Mouse (Mus musculus) ovary, adult 10 weeks (tissue): Measurements from ENCODE around the gene Nphs1. TPM values are rescaled to one million over a fixed set of nuclear protein-coding genes. Genes with fewer than 3 reads are reported as not detected.

Source experiments
- polyA plus RNA-seq: library from polyadenylated mRNA; stranded (reverse); fragments of 350-450 nt; fragmentation: Illumina TruSeq; extraction: RNeasy Lipid Tissue Mini Kit (QIAGEN cat#74804); gene quantifications from one replicate; pipeline ENCODE4 v1.2.3, GENCODE M21; 2014

Gene Nphs1
- polyA plus RNA-seq = not detected

DNA sequence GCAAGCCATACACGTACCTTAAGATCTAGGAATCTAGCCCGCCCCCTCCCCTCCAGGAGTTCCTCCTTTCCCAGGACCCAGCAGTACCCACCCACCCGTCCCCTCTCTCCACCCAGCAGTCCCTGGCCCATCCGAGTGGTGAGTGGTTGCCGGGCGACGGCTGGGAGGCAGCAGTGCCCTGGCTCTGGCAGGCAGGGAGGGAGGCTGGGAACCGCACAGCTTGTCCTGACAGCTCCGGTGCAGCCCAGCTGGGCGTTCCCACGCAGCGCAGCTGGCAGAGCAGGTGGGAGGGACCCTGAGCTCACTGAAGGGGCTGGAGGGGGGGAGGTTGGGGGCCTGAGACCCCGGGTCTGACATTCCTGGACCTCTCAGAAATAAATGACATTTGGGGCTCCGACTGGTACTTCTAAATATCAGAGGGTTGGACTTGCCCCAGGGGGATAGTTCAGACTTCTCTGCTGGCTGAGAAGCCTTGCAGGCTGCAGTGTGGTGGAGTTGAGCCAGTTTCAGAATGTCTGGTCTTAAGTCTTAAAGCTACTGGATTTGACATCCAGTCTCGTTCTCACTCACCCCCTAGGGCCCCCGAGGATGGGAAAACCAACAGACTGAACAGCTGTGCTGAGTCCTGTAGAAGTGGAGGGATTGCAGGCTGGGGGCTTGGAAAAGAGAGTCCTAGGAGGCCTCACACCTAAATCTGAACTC, at the start of gene Nphs1, which contains the start of gene Kirrel2:
TSS of gene Nphs1 (plus strand) at position 687 of the 702 bp plus-strand sequence.
TSS of gene Kirrel2 (minus strand) at position 62 of the 702 bp plus-strand sequence.

DNA sequence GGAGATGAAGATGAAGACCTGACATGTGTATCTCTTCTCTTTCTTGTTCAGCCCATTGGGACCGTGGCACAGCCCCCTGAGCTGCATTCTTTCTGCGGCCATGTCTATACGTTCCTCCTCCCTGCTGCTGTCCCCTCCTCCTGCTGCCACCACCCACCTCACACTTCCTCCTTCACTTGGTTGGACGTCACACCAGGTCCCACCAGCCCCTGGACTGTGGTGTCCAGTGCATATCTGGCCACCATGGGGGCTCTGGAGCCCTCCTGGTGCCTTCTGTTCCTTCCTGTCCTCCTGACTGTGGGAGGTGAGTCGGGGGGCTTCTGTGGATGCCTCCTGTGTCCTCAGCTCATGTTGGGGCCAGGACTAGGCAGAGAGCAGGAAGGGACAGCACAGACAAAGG, 44.5 kb upstream of the Nphs1 start, which contains the start of gene Tyrobp:
TSS of gene Tyrobp (plus strand) at position 165 of the 400 bp plus-strand sequence.

DNA sequence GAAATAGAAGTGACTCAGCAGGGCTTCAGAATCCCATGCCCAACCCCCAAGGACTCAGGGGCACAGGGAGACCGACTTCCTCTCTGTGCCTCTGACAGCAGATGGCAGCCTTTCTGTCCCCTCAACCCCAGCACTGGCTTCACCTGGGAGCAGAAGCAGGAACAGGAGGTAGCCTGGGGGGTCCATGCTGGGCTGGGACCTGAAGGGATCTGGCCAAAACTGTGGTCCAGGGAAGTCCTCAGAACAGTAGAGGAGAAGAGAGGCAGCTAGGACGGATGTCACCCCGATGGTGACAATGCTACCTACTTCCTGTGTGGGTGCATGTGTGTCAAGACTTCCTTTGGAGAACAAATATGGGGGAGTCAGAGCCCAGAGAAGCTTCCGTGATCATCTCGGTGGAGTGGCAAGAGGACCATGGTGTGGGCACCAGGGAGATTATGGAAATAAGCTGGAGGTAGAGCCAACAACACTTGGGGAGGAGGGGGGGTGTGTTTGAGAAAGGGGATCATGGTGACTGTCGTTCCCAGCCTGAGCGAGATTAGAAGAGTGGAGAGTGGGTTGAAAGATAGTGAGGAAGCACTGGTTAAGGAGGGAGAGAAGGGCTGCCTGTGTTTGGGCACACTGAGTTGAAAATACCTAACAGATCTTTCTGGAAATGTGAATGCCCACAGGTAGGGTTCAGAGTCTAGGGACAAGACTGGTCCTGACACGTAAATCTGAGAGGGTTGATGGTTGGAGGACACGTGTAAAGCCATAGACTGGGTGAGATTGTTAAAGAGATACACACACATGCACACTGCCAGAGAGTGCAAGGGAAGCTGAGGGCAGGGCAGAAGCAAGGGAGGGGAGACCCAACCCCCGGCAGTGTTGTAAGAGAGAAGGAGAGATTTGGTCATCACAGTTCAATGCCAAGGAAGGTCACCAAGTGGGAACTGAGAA, 38.3 kb upstream of the Nphs1 start, which contains the start of gene Hcst:
TSS of gene Hcst (minus strand) at position 294 of the 939 bp plus-strand sequence.

DNA sequence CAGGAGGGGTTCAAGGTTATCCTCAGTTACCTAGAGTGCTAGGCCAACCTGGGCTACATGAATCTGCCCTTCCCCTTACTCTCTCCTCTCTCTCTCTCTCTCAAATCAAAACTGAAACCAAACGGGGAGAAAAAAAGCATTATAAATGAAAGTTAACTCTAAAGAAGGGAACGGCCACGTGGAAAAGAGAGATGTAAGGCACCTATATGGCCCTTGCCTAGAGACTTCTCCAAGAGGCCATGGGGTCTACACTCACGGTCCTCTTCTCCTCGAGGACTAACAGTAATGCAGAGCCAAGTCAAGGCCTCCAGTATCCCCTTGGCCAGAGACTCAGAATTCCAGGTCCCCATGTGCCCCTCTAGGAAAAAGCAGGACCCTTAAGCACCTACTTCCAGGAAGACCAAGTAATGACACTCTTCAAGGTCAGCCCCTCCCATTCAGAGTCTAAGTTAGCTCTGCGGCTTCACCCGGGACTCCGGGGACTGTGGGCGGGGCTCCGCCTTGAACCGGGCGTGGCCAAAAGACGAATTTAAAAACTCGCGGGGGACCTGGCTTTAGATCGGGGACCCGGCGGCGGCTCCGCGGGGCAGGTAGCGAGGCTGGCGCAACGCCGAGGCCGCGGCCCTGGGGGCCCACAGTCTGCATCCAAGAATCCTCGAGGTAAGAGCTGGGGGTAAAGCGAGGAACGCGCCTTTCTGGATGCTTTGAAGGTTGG, 36.8 kb upstream of the Nphs1 start, which contains the start of gene Nfkbid:
TSS of gene Nfkbid (plus strand) at position 558 of the 715 bp plus-strand sequence.

DNA sequence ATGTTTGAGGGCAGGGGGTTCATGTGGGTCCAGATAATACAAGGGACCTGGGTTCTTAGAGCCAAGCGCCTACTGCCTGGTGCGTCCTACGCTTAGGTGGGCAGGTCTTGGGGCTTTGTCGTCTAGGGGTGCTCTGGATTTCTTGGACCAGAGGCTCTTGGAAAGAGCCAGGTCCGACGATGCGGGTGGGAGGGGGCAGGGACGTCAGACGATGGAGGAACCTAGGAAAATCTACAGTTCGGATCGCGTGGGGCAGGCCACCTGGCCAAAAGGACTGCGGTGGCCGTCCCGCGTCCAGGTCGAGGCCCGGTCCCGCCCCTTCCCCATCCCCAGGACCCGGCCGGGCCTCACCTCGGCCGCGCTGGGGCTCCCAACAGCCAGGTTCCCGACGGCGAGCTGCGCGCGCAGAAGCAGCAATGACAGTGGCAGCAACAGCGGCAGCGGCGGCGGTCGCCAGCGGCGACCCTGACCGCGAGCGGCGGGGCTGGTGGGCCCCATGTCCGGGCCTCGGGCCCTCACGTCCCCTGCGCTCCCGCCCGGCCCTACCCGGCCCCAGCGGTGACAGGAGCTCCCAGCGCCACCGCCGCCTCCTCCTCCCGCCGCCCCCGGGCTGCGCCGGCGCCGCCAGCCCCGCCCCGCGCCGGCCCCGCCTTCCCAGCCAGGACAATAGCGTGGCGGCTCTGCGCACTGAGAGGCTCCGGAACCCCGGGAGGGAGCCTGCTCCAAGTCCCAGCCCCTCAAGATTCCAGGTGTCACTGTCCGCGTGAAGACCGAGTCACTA, 13.0 kb upstream of the Nphs1 start, which contains the start of gene Aplp1:
TSS of gene Aplp1 (minus strand) at position 565 of the 781 bp plus-strand sequence.

DNA sequence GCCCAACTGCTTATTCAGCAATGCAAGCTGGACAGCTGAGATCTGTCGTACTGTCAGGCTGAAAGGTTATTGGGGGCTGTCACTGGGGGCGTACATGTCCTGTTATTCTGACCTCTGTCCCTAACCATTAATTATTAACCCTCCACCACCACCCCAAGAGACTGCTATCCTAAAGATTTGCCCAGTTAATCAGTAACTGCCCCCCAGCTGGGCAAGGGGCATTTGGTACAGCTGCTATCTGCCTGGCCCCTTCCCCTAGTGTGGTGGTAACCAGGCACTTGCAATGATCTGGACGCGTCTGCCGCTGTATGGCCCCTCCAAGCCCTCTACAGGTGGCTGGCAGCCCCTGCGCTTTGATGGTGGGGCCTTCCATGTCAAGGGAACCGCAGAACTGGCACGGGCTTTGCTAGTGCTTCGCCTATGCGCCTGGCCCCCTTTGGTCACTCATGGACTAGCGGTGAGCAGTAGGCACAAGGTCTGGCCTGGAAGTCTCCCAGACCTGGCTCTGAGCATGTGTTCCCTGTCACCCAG, 35.4 kb downstream of the Nphs1 start, which contains the start of gene Prodh2:
TSS of gene Prodh2 (plus strand) at position 222 of the 531 bp plus-strand sequence.

DNA sequence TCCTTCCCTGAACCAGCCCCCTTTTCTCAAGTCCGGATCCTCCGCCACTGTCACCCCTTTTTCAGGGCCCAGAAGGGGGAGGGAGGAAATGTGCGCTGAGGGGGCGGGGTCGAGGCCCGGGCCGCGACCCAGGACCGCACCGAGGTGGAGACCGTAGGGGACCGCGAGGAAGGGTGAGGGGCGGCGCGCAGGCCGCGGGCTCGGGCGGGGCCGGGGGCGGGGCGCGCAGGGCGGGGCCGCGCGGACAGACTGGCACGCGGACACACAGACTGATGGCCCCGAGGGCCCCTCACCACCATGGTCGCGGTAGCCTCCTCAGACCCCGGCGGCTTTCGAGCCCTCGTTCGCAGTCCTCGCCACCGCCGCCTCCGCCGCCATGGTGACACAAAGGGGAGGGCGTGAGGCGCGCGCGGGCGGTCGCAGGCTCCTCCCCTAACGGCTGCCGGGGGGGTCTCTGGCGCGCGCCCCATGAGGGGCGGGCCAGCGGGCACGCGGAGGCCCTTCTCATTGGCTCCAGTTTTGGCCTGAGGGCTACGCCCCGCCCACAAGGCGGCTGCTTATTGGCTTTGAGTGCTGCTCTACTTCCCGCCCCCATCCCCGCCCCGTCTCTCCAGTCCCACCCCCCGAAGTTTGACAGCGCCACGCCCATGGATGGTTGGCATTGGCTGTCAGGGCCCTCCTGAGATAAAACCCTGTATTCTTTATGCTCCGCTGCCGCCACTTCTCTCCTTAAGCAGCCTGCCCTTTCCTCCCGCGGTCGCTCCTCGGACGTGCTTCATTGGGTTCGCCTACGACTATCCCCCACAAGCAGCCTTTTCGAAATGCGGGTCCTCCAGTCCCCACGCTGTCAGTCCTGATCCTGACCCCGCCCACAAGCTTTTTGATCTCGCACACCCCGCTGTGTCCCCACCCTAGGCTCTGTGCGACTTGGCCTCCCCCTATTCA, 76.8 kb downstream of the Nphs1 start, which contains the start of gene Arhgap33:
TSS of gene Arhgap33 (minus strand) at position 428 of the 945 bp plus-strand sequence.

Other genes starting within 250 kb of the Nphs1 start
- 1.7 TPM for gene Polr2i, start 226.4 kb upstream of the Nphs1 start, polyA plus RNA-seq
- 6.8 TPM for gene Tbcb, start 226.0 kb upstream of the Nphs1 start, polyA plus RNA-seq
- gene Ovol3, start 222.6 kb upstream of the Nphs1 start, polyA plus RNA-seq = not detected
- not detected for gene Thap8, start 178.2 kb upstream of the Nphs1 start, polyA plus RNA-seq
- 0.20 TPM for gene Wdr62, start 177.9 kb upstream of the Nphs1 start, polyA plus RNA-seq
- 20.6 TPM for gene Clip3, start 166.6 kb upstream of the Nphs1 start, polyA plus RNA-seq
- 3.1 TPM for gene Alkbh6, start 149.6 kb upstream of the Nphs1 start, polyA plus RNA-seq
- 1.7 TPM for gene Syne4, start 143.5 kb upstream of the Nphs1 start, polyA plus RNA-seq
- gene E130208F15Rik, start 136.6 kb upstream of the Nphs1 start, polyA plus RNA-seq = 0.51 TPM
- gene Sdhaf1, start 134.4 kb upstream of the Nphs1 start, polyA plus RNA-seq = 1.3 TPM
- gene Lrfn3, start 95.5 kb upstream of the Nphs1 start, polyA plus RNA-seq = 0.40 TPM
- 5.6 TPM for gene Tyrobp, start 44.6 kb upstream of the Nphs1 start, polyA plus RNA-seq
- gene Hcst, start 38.5 kb upstream of the Nphs1 start, polyA plus RNA-seq = not detected
- 0.23 TPM for gene Nfkbid, start 36.6 kb upstream of the Nphs1 start, polyA plus RNA-seq
- gene Aplp1, start 12.8 kb upstream of the Nphs1 start, polyA plus RNA-seq = 0.63 TPM
- not detected for gene Kirrel2, start 625 bp upstream of the Nphs1 start, polyA plus RNA-seq
- not detected for gene Prodh2, start 35.3 kb downstream of the Nphs1 start, polyA plus RNA-seq
- gene Arhgap33, start 76.7 kb downstream of the Nphs1 start, polyA plus RNA-seq = 0.23 TPM
- 22.5 TPM for gene Hspb6, start 93.9 kb downstream of the Nphs1 start, polyA plus RNA-seq
- gene Proser3, start 94.0 kb downstream of the Nphs1 start, polyA plus RNA-seq = 2.0 TPM
- gene Lin37, start 101.5 kb downstream of the Nphs1 start, polyA plus RNA-seq = 5.0 TPM
- 8.5 TPM for gene U2af1l4, start 105.0 kb downstream of the Nphs1 start, polyA plus RNA-seq
- 1.1 TPM for gene Gm49396, start 105.0 kb downstream of the Nphs1 start, polyA plus RNA-seq
- 24.5 TPM for gene Psenen, start 105.3 kb downstream of the Nphs1 start, polyA plus RNA-seq
- not detected for gene Igflr1, start 107.1 kb downstream of the Nphs1 start, polyA plus RNA-seq
- gene Kmt2b, start 130.4 kb downstream of the Nphs1 start, polyA plus RNA-seq = 4.7 TPM
- gene Zbtb32, start 140.6 kb downstream of the Nphs1 start, polyA plus RNA-seq = not detected
- 0.34 TPM for gene Upk1a, start 154.5 kb downstream of the Nphs1 start, polyA plus RNA-seq
- gene Cox6b1, start 167.8 kb downstream of the Nphs1 start, polyA plus RNA-seq = 586 TPM
- gene Etv2, start 177.5 kb downstream of the Nphs1 start, polyA plus RNA-seq = not detected
- not detected for gene Rbm42, start 192.0 kb downstream of the Nphs1 start, polyA plus RNA-seq
- gene Haus5, start 206.7 kb downstream of the Nphs1 start, polyA plus RNA-seq = 1.1 TPM
- not detected for gene Pmis2, start 213.3 kb downstream of the Nphs1 start, polyA plus RNA-seq
- gene 2200002J24Rik, start 240.6 kb downstream of the Nphs1 start, polyA plus RNA-seq = not detected